Mouse (Mus musculus) CH12.LX (cell line): ENCODE data around the gene Wwp2. TPM values are rescaled to one million over a fixed set of nuclear protein-coding genes. Genes with fewer than 3 reads are reported as not detected.

Experiments used
- DNase-seq: peaks from one replicate; pipeline ENCODE4 v3.0.0-alpha.2; 2013; ENCODE audit errors: extremely low read depth
- H3K27ac ChIP-seq: 2 replicates; pipeline ENCODE4 v1.5.1; 2012; ENCODE audit warnings: low read depth, mild to moderate bottlenecking, control low read depth, moderate library complexity; ENCODE audit not compliant: insufficient read depth
- H3K27me3 ChIP-seq: replicated peaks from 2 replicates; pipeline ENCODE3; 2012; ENCODE audit warnings: inconsistent platforms
- H3K36me3 ChIP-seq, 2 experiments: replicated peaks in 1 of 2; 2 replicates each; pipeline versions ENCODE3 to v1.6.1; 2012; ENCODE audit warnings: inconsistent platforms in 1 of 2, low read length in 1 of 2, mild to moderate bottlenecking in 1 of 2, mixed read lengths in 1 of 2, moderate library complexity in 1 of 2; ENCODE audit not compliant: control insufficient read depth in 1 of 2, insufficient read depth in 1 of 2
- H3K4me1 ChIP-seq, 2 experiments: 2 replicates each; pipeline ENCODE4 v1.6.1; 2012; ENCODE audit warnings: inconsistent platforms in 1 of 2, moderate library complexity in 1 of 2; ENCODE audit not compliant: insufficient read depth in 2 of 2, control insufficient read depth in 1 of 2
- H3K4me2 ChIP-seq: 2 replicates; pipeline ENCODE4 v1.6.1; 2012; ENCODE audit warnings: low read depth, mild to moderate bottlenecking, control low read depth; ENCODE audit not compliant: poor library complexity, insufficient read depth, severe bottlenecking
- H3K4me3 ChIP-seq, 3 experiments: fragments of 150-350 bp in 1 of 3; sonication (generic) in 1 of 3; replicated peaks in 1 of 3; 2 replicates each; pipeline versions ENCODE3 to v1.5.1; 2011 to 2012; ENCODE audit warnings: low read depth in 2 of 3, low read length in 2 of 3, mild to moderate bottlenecking in 2 of 3, moderate library complexity in 2 of 3, control low read depth in 1 of 3, improper control_type of control experiment in 1 of 3, inconsistent platforms in 1 of 3, mixed read lengths in 1 of 3; ENCODE audit not compliant: poor library complexity in 1 of 3
- H3K79me2 ChIP-seq: replicated peaks from 2 replicates; pipeline ENCODE4 v1.6.1; 2012; ENCODE audit warnings: mild to moderate bottlenecking, moderate library complexity; ENCODE audit not compliant: control insufficient read depth, poor library complexity, insufficient read depth, severe bottlenecking; ENCODE audit errors: extremely low read depth
- H3K9ac ChIP-seq: 2 replicates; pipeline ENCODE4 v1.6.1; 2012; ENCODE audit warnings: low read depth, mild to moderate bottlenecking, control low read depth, moderate library complexity; ENCODE audit not compliant: insufficient read depth
- H3K9me3 ChIP-seq: replicated peaks from 2 replicates; pipeline ENCODE3; 2012; ENCODE audit warnings: low read length, inconsistent platforms, mixed read lengths
- CTCF ChIP-seq, 2 experiments: IDR thresholded peaks in 1 of 2; conservative IDR thresholded peaks in 1 of 2; 2 replicates each; pipeline ENCODE4 v1.5.1; 2011 to 2012; ENCODE audit warnings: low read depth in 2 of 2, low read length in 2 of 2, improper control_type of control experiment in 1 of 2, inconsistent platforms in 1 of 2, mild to moderate bottlenecking in 1 of 2, moderate library complexity in 1 of 2
- HCFC1 ChIP-seq: IDR thresholded peaks from 2 replicates; pipeline ENCODE4 v1.6.1; 2012; ENCODE audit warnings: low read depth, mild to moderate bottlenecking, inconsistent platforms, low read length, improper control_type of control experiment
- IRF4 ChIP-seq: IDR thresholded peaks from 2 replicates; pipeline ENCODE4 v1.6.1; 2014; ENCODE audit warnings: low read depth, mild to moderate bottlenecking, inconsistent platforms, low read length, improper control_type of control experiment
- JUN ChIP-seq: IDR thresholded peaks from 2 replicates; pipeline ENCODE4 v1.6.1; 2011; ENCODE audit warnings: low read depth, mild to moderate bottlenecking, low read length, improper control_type of control experiment, moderate library complexity; ENCODE audit not compliant: insufficient read depth
- JUND ChIP-seq: conservative IDR thresholded peaks from 2 replicates; pipeline ENCODE4 v1.6.1; 2011; ENCODE audit warnings: low read depth, low read length, improper control_type of control experiment
- KAT2A ChIP-seq: IDR thresholded peaks from 2 replicates; pipeline ENCODE4 v1.6.1; 2012; ENCODE audit warnings: low read length, improper control_type of control experiment, inconsistent platforms; ENCODE audit not compliant: insufficient replicate concordance
- MAX ChIP-seq: IDR thresholded peaks from 2 replicates; pipeline ENCODE4 v1.6.1; 2011; ENCODE audit warnings: low read length, improper control_type of control experiment
- MEF2A ChIP-seq: IDR thresholded peaks from 2 replicates; pipeline ENCODE4 v1.6.1; 2014; ENCODE audit warnings: low read depth, mild to moderate bottlenecking, inconsistent platforms, low read length, improper control_type of control experiment, borderline replicate concordance
- MYC ChIP-seq: IDR thresholded peaks from 2 replicates; pipeline ENCODE4 v1.6.1; 2011; ENCODE audit warnings: low read depth, mild to moderate bottlenecking, improper control_type of control experiment, low read length
- NELFE ChIP-seq: IDR thresholded peaks from 2 replicates; pipeline ENCODE4 v1.6.1; 2011; ENCODE audit warnings: low read depth, low read length, improper control_type of control experiment
- NRF1 ChIP-seq: IDR thresholded peaks from 2 replicates; pipeline ENCODE4 v1.6.1; 2014; ENCODE audit warnings: low read depth, mild to moderate bottlenecking, inconsistent platforms, low read length, improper control_type of control experiment, moderate library complexity
- POLR2A ChIP-seq: IDR thresholded peaks from 2 replicates; pipeline ENCODE4 v1.6.1; 2011; ENCODE audit warnings: low read depth, mild to moderate bottlenecking, improper control_type of control experiment, low read length
- POLR2AphosphoS2 ChIP-seq: IDR thresholded peaks from 2 replicates; pipeline ENCODE4 v1.6.1; 2011; ENCODE audit warnings: low read depth, low read length, improper control_type of control experiment
- RAD21 ChIP-seq: IDR thresholded peaks from 2 replicates; pipeline ENCODE4 v1.6.1; 2011; ENCODE audit warnings: low read depth, mild to moderate bottlenecking, low read length, improper control_type of control experiment, moderate library complexity
- RCOR1 ChIP-seq: conservative IDR thresholded peaks from 2 replicates; pipeline ENCODE4 v1.6.1; 2012; ENCODE audit warnings: low read depth, mild to moderate bottlenecking, inconsistent platforms, low read length, improper control_type of control experiment
- SIN3A ChIP-seq: IDR thresholded peaks from 2 replicates; pipeline ENCODE4 v1.6.1; 2012; ENCODE audit warnings: low read length, improper control_type of control experiment, inconsistent platforms
- SMC3 ChIP-seq: IDR thresholded peaks from 2 replicates; pipeline ENCODE4 v1.6.1; 2011; ENCODE audit warnings: low read depth, low read length, improper control_type of control experiment
- TCF12 ChIP-seq: IDR thresholded peaks from 2 replicates; pipeline ENCODE4 v1.6.1; 2014; ENCODE audit warnings: low read depth, mild to moderate bottlenecking, inconsistent platforms, low read length, improper control_type of control experiment
- ZC3H11A ChIP-seq: IDR thresholded peaks from 2 replicates; pipeline ENCODE4 v1.6.1; 2012; ENCODE audit warnings: low read depth, mild to moderate bottlenecking, inconsistent platforms, low read length, improper control_type of control experiment
- dilution Hi-C: fragments of 300-500 bp; cut with MboI; formaldehyde crosslinking; loops from 2 replicates; pipeline ENCODE4 v1.14.3; 2020; ENCODE audit warnings: low sequenced_read_pairs; ENCODE audit not compliant: extremely low pct_unique_long_range_greater_than_20kb, extremely low pct_ligation_motif_present
- in situ Hi-C: fragments of 300-500 bp; cut with MboI; formaldehyde crosslinking; loops from 3 replicates; pipeline ENCODE4 v1.14.3; 2019; ENCODE audit warnings: low sequenced_read_pairs, low pct_ligation_motif_present, low pct_unique_long_range_greater_than_20kb, mixed read lengths
- polyA plus RNA-seq: library from polyadenylated mRNA; unstranded; fragments of >175 nt; gene quantifications from 2 replicates; pipeline ENCODE4 v1.2.1, GENCODE M21; 2012; ENCODE audit warnings: low read depth; ENCODE audit not compliant: insufficient read length
- total RNA-seq, 2 experiments: library from RNA; depleted of rRNA; stranded (reverse); fragments of 300-350 nt in 1 of 2; fragments of >200 nt in 1 of 2; gene quantifications; 2 replicates each; pipeline ENCODE4 v1.2.3; 2012 to 2014

Wwp2 gene
- total and polyA plus RNA-seq, 3 experiments, result 13.5 to 30.3 (median 20.7) TPM

- no peak overlapping the region for H3K4me3 ChIP-seq
- dilution Hi-C loops, result no loop called here
- no peaks in the 10 kb centered on the region for H3K27me3 ChIP-seq
- in situ Hi-C loops, result no loop called here
- no peak overlapping the region for H3K27ac ChIP-seq
- TF ChIP-seq POLR2AphosphoS2 (no peak), NRF1 (no peak)
- TF ChIP-seq, all 38 proteins: peak for 0
- no peaks in the 10 kb centered on the region for H3K9me3 ChIP-seq
- DNase-seq, result no peak
- peaks cover 0 to 14% of the 10 kb centered on the region in 2 experiments; a peak in 1 of 4 replicates for H3K4me1 ChIP-seq
- peaks cover 18 to 56% of the 10 kb centered on the region in 2 experiments for H3K36me3 ChIP-seq
- H3K4me2 ChIP-seq, result no peak overlapping the region
- no peak overlapping the region for H3K9ac ChIP-seq
- no peaks in the 10 kb centered on the region for H3K79me2 ChIP-seq
Measured at GRCm38 (mm10) chr8:107453386-107453785, 17.2 kb downstream of the Wwp2 start.

- dilution Hi-C loops, result no loop called here
- DNase-seq, result peak; percentile 74
- H3K36me3 ChIP-seq, result peaks cover 22 to 67% of the 10 kb centered on the region in 2 experiments
Measured at GRCm38 (mm10) chr8:107455268-107455667, 19.1 kb downstream of the Wwp2 start.

GRCm38 (mm10) chr8:107457725-107458124, 21.6 kb downstream of the Wwp2 start:
- H3K27ac ChIP-seq, result no peak overlapping the region
- H3K79me2 ChIP-seq, result no peaks in the 10 kb centered on the region
- H3K4me3 ChIP-seq, result no peak overlapping the region
- no peak overlapping the region for H3K9ac ChIP-seq
- H3K4me2 ChIP-seq, result no peak overlapping the region
- in situ Hi-C loops, result no loop called here
- H3K27me3 ChIP-seq, result no peaks in the 10 kb centered on the region
- peaks cover 28 to 79% of the 10 kb centered on the region in 2 experiments for H3K36me3 ChIP-seq
- no peak for TF ChIP-seq JUN
- TF ChIP-seq TCF12, result no peak
- TF ChIP-seq IRF4, result no peak
- TF ChIP-seq RAD21, result no peak
- TF ChIP-seq MAX, result no peak
- TF ChIP-seq RCOR1, result no peak
- TF ChIP-seq KAT2A, result no peak
- no peak for TF ChIP-seq SIN3A
- TF ChIP-seq POLR2A, result no peak
- TF ChIP-seq NRF1, result no peak
- TF ChIP-seq HCFC1, result no peak
- TF ChIP-seq, all 38 proteins: peak for 0
- no peaks in the 10 kb centered on the region for H3K9me3 ChIP-seq
- no peak for DNase-seq
- dilution Hi-C loops, result no loop called here
- peaks cover 0 to 6% of the 10 kb centered on the region in 2 experiments; a peak in 1 of 4 replicates for H3K4me1 ChIP-seq

More at GRCm38 (mm10) chr8:107455268-107455667, 19.1 kb downstream of the Wwp2 start:
- Histone ChIP-seq H3K27ac (no peak overlapping the region), H3K79me2 (no peaks in the 10 kb centered on the region)
- TF ChIP-seq SMC3 (peak; percentile 97), JUND (peak; percentile 17; the same call in 1 of the 2 replicates), RAD21 (peak; percentile 96), ZC3H11A (peak; percentile 75), CTCF (conservative IDR thresholded peaks at IDR 0.05 in 1 of 2, IDR thresholded peaks at IDR 0.05 in 1 of 2; ENCODE audit: low read depth in 2 of 2, low read length in 2 of 2) (peak; percentile 98), NELFE (0 out of 2 replicates have a peak, but pooled peaks have one; percentile 23), MEF2A (no peak), IRF4 (0 out of 2 replicates have a peak, but pooled peaks have one; percentile 21), POLR2A (no peak), MYC (peak; percentile 63; the same call in 1 of the 2 replicates)
- TF ChIP-seq, all 38 proteins: peak for 8
- Histone ChIP-seq H3K9ac (no peak overlapping the region), H3K4me1 (peaks cover 0 to 6% of the 10 kb centered on the region in 2 experiments; a peak in 1 of 4 replicates), H3K27me3 (no peaks in the 10 kb centered on the region), H3K4me3 (no peak overlapping the region), H3K4me2 (no peak overlapping the region), H3K9me3 (no peaks in the 10 kb centered on the region)
- in situ Hi-C loops, result no loop called here
